Mouse (Mus musculus): ENCODE data around the gene Cacng2. TPM values are rescaled to one million over a fixed set of nuclear protein-coding genes. Genes with fewer than 3 reads are reported as not detected.
"Not testable (repeated sequence)": the region's sequence is repeated elsewhere in the genome, so short reads cannot be mapped to it uniquely, and the experiment has no call there.

The Cacng2 gene
- polyA plus RNA-seq, 1 experiment from 2014 or later = not detected

GRCm38 (mm10) chr15:78014046-78014445 is 105.8 kb downstream of the Cacng2 start:
- WGBS = 97% methylated on average over 1 of the region's 1 CpGs
- Histone ChIP-seq H3K36me3 (ENCODE audit: insufficient read depth, low read length) (no peaks in the 10 kb centered on the region), H3K9ac (ENCODE audit: low read depth, low read length) (no peak overlapping the region), H3K4me1 (replicated peaks; ENCODE audit: insufficient read depth, low read length) (no peaks in the 10 kb centered on the region), H3K9me3 (replicated peaks; ENCODE audit: low read length) (no peaks in the 10 kb centered on the region), H3K27me3 (ENCODE audit: insufficient read depth, low read length) (no peaks in the 10 kb centered on the region), H3K4me3 (replicated peaks; ENCODE audit: low read depth, low read length) (no peak overlapping the region), H3K27ac (no peak overlapping the region), H3K4me2 (ENCODE audit: low read length) (no peak overlapping the region)
- no peak for TF ChIP-seq CTCF (IDR thresholded peaks at IDR 0.05; ENCODE audit: low read depth)
- no peak for ATAC-seq (replicated peaks; ENCODE audit: low FRiP score, low read depth)
- DNase-seq (ENCODE audit: low spot score) = no peak

GRCm38 (mm10) chr15:78008206-78008605 is 111.6 kb downstream of the Cacng2 start:
- not testable (repeated sequence) for ATAC-seq (replicated peaks; ENCODE audit: low FRiP score, low read depth); H3K4me3 ChIP-seq (replicated peaks; ENCODE audit: low read depth, low read length)

GRCm38 (mm10) chr15:78003929-78004328 is 115.9 kb downstream of the Cacng2 start:
- Histone ChIP-seq H3K27me3 (ENCODE audit: insufficient read depth, low read length) (no peaks in the 10 kb centered on the region), H3K4me2 (ENCODE audit: low read length) (no peak overlapping the region), H3K9me3 (replicated peaks; ENCODE audit: low read length) (no peaks in the 10 kb centered on the region), H3K27ac (no peak overlapping the region), H3K4me3 (replicated peaks; ENCODE audit: low read depth, low read length) (no peak overlapping the region), H3K4me1 (replicated peaks; ENCODE audit: insufficient read depth, low read length) (no peaks in the 10 kb centered on the region), H3K36me3 (ENCODE audit: insufficient read depth, low read length) (no peaks in the 10 kb centered on the region), H3K9ac (ENCODE audit: low read depth, low read length) (no peak overlapping the region)
- no peak for TF ChIP-seq CTCF (IDR thresholded peaks at IDR 0.05; ENCODE audit: low read depth)
- DNase-seq (ENCODE audit: low spot score) (peak; percentile 19), ATAC-seq (replicated peaks; ENCODE audit: low FRiP score, low read depth) (no peak)
- 28% methylated on average over 9 of the region's 9 CpGs for WGBS

More at GRCm38 (mm10) chr15:78008206-78008605, 111.6 kb downstream of the Cacng2 start:
- H3K9me3 ChIP-seq (replicated peaks; ENCODE audit: low read length); H3K9ac ChIP-seq (ENCODE audit: low read depth, low read length); H3K4me1 ChIP-seq (replicated peaks; ENCODE audit: insufficient read depth, low read length); H3K36me3 ChIP-seq (ENCODE audit: insufficient read depth, low read length); H3K27ac ChIP-seq; DNase-seq (ENCODE audit: low spot score); H3K4me2 ChIP-seq (ENCODE audit: low read length); H3K27me3 ChIP-seq (ENCODE audit: insufficient read depth, low read length): not testable (repeated sequence)
- WGBS = 90% methylated on average over 8 of the region's 8 CpGs

GRCm38 (mm10) chr15:78001400-78001799 is 118.4 kb downstream of the Cacng2 start:
- no peak for TF ChIP-seq CTCF (IDR thresholded peaks at IDR 0.05; ENCODE audit: low read depth)
- no peak for ATAC-seq (replicated peaks; ENCODE audit: low FRiP score, low read depth)
- DNase-seq (ENCODE audit: low spot score) = no peak
- H3K36me3 ChIP-seq (ENCODE audit: insufficient read depth, low read length) = no peaks in the 10 kb centered on the region
- no peaks in the 10 kb centered on the region for H3K9me3 ChIP-seq (replicated peaks; ENCODE audit: low read length)
- no peak overlapping the region for H3K27ac ChIP-seq
- no peaks in the 10 kb centered on the region for H3K27me3 ChIP-seq (ENCODE audit: insufficient read depth, low read length)
- H3K4me2 ChIP-seq (ENCODE audit: low read length) = no peak overlapping the region
- 19% methylated on average over 5 of the region's 5 CpGs for WGBS
- no peak overlapping the region for H3K4me3 ChIP-seq (replicated peaks; ENCODE audit: low read depth, low read length)
- H3K4me1 ChIP-seq (replicated peaks; ENCODE audit: insufficient read depth, low read length) = no peaks in the 10 kb centered on the region
- no peak overlapping the region for H3K9ac ChIP-seq (ENCODE audit: low read depth, low read length)

- Histone ChIP-seq H3K9me3 (replicated peaks; ENCODE audit: low read length) (no peaks in the 10 kb centered on the region), H3K36me3 (ENCODE audit: insufficient read depth, low read length) (no peaks in the 10 kb centered on the region), H3K27ac (no peak overlapping the region), H3K4me1 (replicated peaks; ENCODE audit: insufficient read depth, low read length) (no peaks in the 10 kb centered on the region), H3K9ac (ENCODE audit: low read depth, low read length) (no peak overlapping the region), H3K27me3 (ENCODE audit: insufficient read depth, low read length) (no peaks in the 10 kb centered on the region), H3K4me2 (ENCODE audit: low read length) (no peak overlapping the region), H3K4me3 (replicated peaks; ENCODE audit: low read depth, low read length) (no peak overlapping the region)
- 53% methylated on average over 5 of the region's 5 CpGs for WGBS
- no peak for ATAC-seq (replicated peaks; ENCODE audit: low FRiP score, low read depth)
- TF ChIP-seq CTCF (IDR thresholded peaks at IDR 0.05; ENCODE audit: low read depth) = no peak
- no peak for DNase-seq (ENCODE audit: low spot score)
Measured at GRCm38 (mm10) chr15:77988541-77988940, 131.3 kb downstream of the Cacng2 start.

- Histone ChIP-seq H3K4me3 (replicated peaks; ENCODE audit: low read depth, low read length) (no peak overlapping the region), H3K27ac (no peak overlapping the region), H3K9me3 (replicated peaks; ENCODE audit: low read length) (no peaks in the 10 kb centered on the region), H3K4me1 (replicated peaks; ENCODE audit: insufficient read depth, low read length) (no peaks in the 10 kb centered on the region), H3K27me3 (ENCODE audit: insufficient read depth, low read length) (no peaks in the 10 kb centered on the region), H3K36me3 (ENCODE audit: insufficient read depth, low read length) (no peaks in the 10 kb centered on the region), H3K9ac (ENCODE audit: low read depth, low read length) (no peak overlapping the region), H3K4me2 (ENCODE audit: low read length) (no peak overlapping the region)
- DNase-seq (ENCODE audit: low spot score) (peak; percentile 33), ATAC-seq (replicated peaks; ENCODE audit: low FRiP score, low read depth) (no peak)
- WGBS = 20% methylated on average over 3 of the region's 3 CpGs
- TF ChIP-seq CTCF (IDR thresholded peaks at IDR 0.05; ENCODE audit: low read depth) = no peak
Measured at GRCm38 (mm10) chr15:77983391-77983790, 136.4 kb downstream of the Cacng2 start.
